Mouse (Mus musculus) left cerebral cortex, postnatal 25 days (tissue): ENCODE results near the gene BC067074. TPM values are rescaled to one million over a fixed set of nuclear protein-coding genes. Genes with fewer than 3 reads are reported as not detected.

Source experiments
- DNase-seq, 2 experiments: peaks; one replicate each; pipeline ENCODE4 v3.0.0; 2022; ENCODE audit warnings: low spot score in 2 of 2, mixed read lengths in 1 of 2
- intact Hi-C: fragments of 180-260 bp; cut with DNase I; formaldehyde crosslinking; loops from one replicate; pipeline ENCODE4 v1.15.1; 2025
- total RNA-seq, 2 experiments: library from RNA; stranded (reverse); gene quantifications; 2 replicates each; pipeline ENCODE4 v1.2.3; 2021

Gene BC067074
- total RNA-seq, 2 experiments from 2014 or later: 0.85 to 1.2 TPM

DNA sequence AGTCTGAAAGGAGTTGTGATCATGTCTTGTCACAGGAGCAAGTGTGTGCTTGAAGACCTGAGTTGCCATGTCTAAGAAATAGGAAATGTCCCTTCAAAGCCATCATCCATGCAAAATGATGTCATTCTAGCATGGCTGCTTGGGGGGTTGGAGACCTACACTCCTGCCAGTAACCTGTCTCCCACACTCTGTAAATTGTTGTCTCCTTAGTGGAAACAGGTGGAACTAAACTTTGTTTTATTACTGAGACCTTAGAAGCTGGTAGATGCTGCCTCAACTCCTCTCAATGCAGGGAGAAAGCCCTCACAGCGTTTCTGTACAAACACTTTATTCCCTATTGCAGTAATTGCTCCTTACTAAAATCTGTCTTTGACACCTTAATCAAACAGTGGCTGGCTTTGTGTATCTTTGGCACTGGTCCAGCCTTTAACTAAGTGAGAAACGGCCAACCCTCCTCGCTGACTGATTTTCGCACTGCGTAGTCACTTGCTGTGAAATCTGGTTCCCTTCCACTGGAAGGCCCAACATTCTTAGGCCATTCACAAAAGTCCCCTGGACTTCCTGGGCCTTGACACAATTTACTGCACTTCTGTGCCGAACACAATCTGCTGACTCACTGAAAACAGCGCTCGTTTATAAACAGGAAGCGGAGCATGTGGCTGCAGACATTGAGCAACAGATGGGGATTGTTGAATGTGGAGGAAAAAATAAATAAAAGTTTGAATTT is 125.0 kb downstream of the BC067074 start:
- intact Hi-C loops: no loop called here
- DNase-seq: peak; percentile 38 to 40

- DNase-seq: no peak
- intact Hi-C loops: no loop called here
These were observed 125.7 kb downstream of the BC067074 start for GRCm38 (mm10) chr13:113418632-113419031.

DNA sequence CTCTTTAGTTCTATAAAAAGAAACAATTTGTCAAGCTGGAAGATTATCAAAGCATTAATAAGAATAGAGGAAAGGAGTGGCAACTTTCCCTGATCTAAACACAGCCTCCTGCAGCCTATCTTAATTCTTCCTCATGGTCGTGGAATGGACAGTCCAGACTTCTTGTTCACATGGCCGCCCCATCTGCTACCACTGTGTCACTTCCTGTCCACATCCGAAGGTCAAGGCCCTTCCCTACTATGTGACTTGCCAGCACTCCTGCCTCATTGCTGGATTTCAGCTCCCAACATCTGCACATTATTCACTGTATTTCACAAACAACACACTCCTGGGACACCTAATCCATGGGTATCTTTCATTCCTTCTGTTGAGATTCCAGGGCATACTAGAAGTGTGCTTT is 128.5 kb downstream of the BC067074 start:
- intact Hi-C loops: no loop called here
- no peak for DNase-seq

DNA sequence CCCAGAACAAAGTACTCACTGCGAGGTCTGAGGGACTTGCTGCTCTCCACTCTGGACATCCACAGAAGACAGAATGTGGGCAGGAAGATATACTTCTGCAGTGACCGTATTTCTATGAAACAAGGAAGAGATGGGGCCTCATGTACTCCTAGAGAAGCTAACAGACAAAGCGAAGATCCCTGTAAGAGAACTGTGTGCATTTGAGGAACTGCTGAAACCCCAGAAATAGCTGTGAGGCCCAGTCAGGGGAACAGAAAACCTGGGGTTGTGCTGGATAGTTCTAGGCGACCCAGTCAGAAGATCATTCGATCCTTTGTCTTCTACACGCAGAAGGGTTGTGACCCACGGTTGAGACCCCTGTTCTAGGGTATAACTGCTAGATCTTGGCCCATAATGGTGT is 130.9 kb downstream of the BC067074 start:
- no peak for DNase-seq
- intact Hi-C loops: no loop called here

- intact Hi-C loops: no loop called here
- DNase-seq: no peak
These were observed 132.9 kb downstream of the BC067074 start for GRCm38 (mm10) chr13:113425907-113426306.

Other genes starting within 250 kb of the BC067074 start
- 1 to 10 TPM; 9.6 to 9.8 TPM for gene Gpx8, start 246.7 kb upstream of the BC067074 start, total RNA-seq
- gene Gzma, start 192.2 kb upstream of the BC067074 start, total RNA-seq: not detected
- under 1 TPM in 1 of 2 experiments, not detected in 1; 0.41 TPM for gene Esm1, start 83.5 kb upstream of the BC067074 start, total RNA-seq
- not detected for gene Gzmk, start 67.3 kb upstream of the BC067074 start, total RNA-seq